Mouse (Mus musculus): ENCODE results near the gene Thsd4. TPM values are rescaled to one million over a fixed set of nuclear protein-coding genes. Genes with fewer than 3 reads are reported as not detected.
"Not testable (repeated sequence)": the region's sequence is repeated elsewhere in the genome, so short reads cannot be mapped to it uniquely, and the experiment has no call there.

Gene Thsd4
- polyA plus RNA-seq, 1 experiment from 2014 or later: 6.4 TPM

DNA sequence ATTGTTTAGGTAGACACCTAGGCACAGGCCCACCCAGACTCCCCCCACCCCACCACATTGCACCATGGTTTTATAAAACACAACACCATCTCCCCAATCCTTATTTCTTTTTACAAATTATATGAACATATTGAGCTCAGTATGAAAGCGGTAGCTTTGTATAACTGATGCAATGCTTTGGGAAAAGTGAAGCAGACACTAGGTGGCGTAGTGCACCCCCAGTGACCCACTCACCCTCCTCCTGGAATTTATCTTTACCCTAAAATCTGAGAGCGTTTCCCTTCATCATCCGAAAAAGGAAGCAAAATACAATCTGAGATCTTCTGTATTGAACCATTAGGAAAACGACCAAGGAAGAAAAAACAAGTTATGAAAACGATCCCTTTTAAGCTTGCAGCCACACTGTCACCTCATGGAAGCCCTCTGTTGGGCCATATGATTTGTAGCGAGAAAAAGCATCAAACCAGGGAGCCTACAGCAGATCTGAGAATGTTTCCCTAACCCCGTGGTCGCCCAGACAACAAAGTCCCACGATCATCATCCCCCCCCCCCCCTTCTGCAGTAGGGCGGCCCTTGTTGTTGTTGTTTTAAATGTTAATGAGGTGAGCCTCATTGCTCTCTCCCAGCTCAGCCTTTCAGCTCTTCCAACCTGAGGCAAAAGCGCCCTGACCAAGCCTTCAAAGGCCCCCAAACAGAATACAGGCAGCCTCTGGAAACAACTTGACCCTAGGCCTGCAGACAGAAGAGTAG lies 246.3 kb downstream of the Thsd4 start:
- Histone ChIP-seq H3K4me1 (replicated peaks; ENCODE audit: control insufficient read depth, insufficient read depth, low read length) (peaks cover 13% of the 10 kb centered on the region; the same call in 1 of the 2 replicates), H3K27ac (peak overlapping the region; percentile 32; the same call in 1 of the 2 replicates), H3K9me3 (ENCODE audit: control insufficient read depth, low read length) (no peaks in the 10 kb centered on the region), H3K36me3 (replicated peaks; ENCODE audit: control insufficient read depth, insufficient read depth) (no peaks in the 10 kb centered on the region), H3K4me3 (replicated peaks; ENCODE audit: low read length) (no peak overlapping the region), H3K4me2 (replicated peaks) (no peak overlapping the region), H3K9ac (no peak overlapping the region), H3K27me3 (ENCODE audit: control insufficient read depth, insufficient read depth, low read length) (no peaks in the 10 kb centered on the region)
- 5% methylated on average over 12 of the region's 12 CpGs for WGBS
- DNase-seq (ENCODE audit: low spot score): peak; percentile 64
- no peak for ATAC-seq (ENCODE audit: low FRiP score)

DNA sequence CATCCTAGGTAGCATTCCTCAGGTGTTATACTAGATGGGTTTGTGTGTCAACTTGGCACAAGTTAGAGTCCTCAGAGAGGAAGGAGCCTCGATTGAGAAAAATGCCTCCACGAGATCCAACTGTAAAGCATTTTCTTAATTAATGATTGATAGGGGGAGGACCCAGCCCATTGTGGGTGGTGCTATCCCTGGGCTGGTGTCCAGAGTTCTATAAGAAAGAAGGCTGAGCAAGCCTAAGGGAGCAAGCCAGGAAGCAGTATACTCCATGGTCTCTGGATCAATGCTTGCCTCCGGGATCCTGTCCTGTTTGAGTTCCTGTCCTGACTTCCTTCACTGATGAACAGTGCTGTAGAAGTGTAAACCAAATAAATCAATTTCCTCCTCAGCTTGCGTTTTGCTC lies 247.3 kb downstream of the Thsd4 start:
- H3K4me2 ChIP-seq (replicated peaks): no peak overlapping the region
- no peaks in the 10 kb centered on the region for H3K9me3 ChIP-seq (ENCODE audit: control insufficient read depth, low read length)
- no peak for DNase-seq (ENCODE audit: low spot score)
- no peak overlapping the region for H3K4me3 ChIP-seq (replicated peaks; ENCODE audit: low read length)
- no peaks in the 10 kb centered on the region for H3K36me3 ChIP-seq (replicated peaks; ENCODE audit: control insufficient read depth, insufficient read depth)
- H3K27me3 ChIP-seq (ENCODE audit: control insufficient read depth, insufficient read depth, low read length): no peaks in the 10 kb centered on the region
- no peak overlapping the region for H3K9ac ChIP-seq
- peaks cover 13% of the 10 kb centered on the region; the same call in 1 of the 2 replicates for H3K4me1 ChIP-seq (replicated peaks; ENCODE audit: control insufficient read depth, insufficient read depth, low read length)
- WGBS: 68% methylated on average over 4 of the region's 4 CpGs
- no peak for ATAC-seq (ENCODE audit: low FRiP score)
- no peak overlapping the region for H3K27ac ChIP-seq

DNA sequence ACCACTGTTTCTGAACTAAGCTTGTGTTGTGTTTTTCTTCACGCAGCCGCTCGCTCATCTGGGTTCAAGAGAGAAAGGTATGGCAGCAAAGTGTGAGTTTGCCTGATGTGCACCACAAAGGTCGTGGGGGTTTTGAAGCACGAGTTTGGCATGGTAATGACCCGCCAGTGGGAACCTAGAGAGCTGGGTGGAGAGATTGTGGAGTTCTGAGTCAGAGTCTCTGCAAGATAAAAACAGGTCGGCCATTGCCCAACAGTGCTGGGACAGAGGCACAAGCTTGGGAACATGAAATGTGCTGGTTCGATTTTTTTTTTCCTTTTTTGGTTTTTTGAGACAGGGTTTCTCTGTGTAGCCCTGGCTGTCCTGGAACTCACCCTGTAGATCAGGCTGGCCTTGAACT lies 249.5 kb downstream of the Thsd4 start:
- not testable (repeated sequence) for H3K4me3 ChIP-seq (replicated peaks; ENCODE audit: low read length); DNase-seq (ENCODE audit: low spot score); H3K4me2 ChIP-seq (replicated peaks); H3K27me3 ChIP-seq (ENCODE audit: control insufficient read depth, insufficient read depth, low read length); H3K9me3 ChIP-seq (ENCODE audit: control insufficient read depth, low read length); H3K36me3 ChIP-seq (replicated peaks; ENCODE audit: control insufficient read depth, insufficient read depth); H3K9ac ChIP-seq; ATAC-seq (ENCODE audit: low FRiP score); H3K27ac ChIP-seq
- WGBS: 91% methylated on average over 8 of the region's 8 CpGs
- H3K4me1 ChIP-seq (replicated peaks; ENCODE audit: control insufficient read depth, insufficient read depth, low read length): peaks cover 17% of the 10 kb centered on the region; the same call in 1 of the 2 replicates

DNA sequence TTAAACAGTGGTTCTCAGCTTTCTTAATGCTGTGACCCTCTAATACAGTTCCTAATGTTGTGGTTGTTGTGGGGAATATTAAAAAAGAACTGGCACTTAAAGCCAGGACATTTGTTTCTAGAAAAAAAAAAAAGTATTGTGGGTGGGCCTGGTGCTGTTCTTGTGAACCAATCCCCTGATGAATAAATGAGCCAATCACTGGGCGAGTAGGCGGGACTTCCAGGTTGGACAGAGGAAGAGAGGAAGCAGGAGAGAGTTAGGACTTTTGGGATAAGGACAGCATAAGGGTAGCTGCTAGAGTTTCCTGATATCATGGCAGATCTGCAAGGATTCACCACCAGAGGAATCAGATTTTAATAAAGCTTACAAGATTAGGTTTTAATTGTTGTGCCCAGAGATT lies 249.9 kb downstream of the Thsd4 start:
- no peak overlapping the region for H3K4me3 ChIP-seq (replicated peaks; ENCODE audit: low read length)
- H3K9ac ChIP-seq: no peak overlapping the region
- H3K27me3 ChIP-seq (ENCODE audit: control insufficient read depth, insufficient read depth, low read length): no peaks in the 10 kb centered on the region
- H3K9me3 ChIP-seq (ENCODE audit: control insufficient read depth, low read length): no peaks in the 10 kb centered on the region
- H3K36me3 ChIP-seq (replicated peaks; ENCODE audit: control insufficient read depth, insufficient read depth): no peaks in the 10 kb centered on the region
- no peak overlapping the region for H3K27ac ChIP-seq
- DNase-seq (ENCODE audit: low spot score) (no peak), ATAC-seq (ENCODE audit: low FRiP score) (no peak)
- 90% methylated on average over 2 of the region's 2 CpGs for WGBS
- H3K4me1 ChIP-seq (replicated peaks; ENCODE audit: control insufficient read depth, insufficient read depth, low read length): peaks cover 21% of the 10 kb centered on the region; the same call in 1 of the 2 replicates
- no peak overlapping the region for H3K4me2 ChIP-seq (replicated peaks)

DNA sequence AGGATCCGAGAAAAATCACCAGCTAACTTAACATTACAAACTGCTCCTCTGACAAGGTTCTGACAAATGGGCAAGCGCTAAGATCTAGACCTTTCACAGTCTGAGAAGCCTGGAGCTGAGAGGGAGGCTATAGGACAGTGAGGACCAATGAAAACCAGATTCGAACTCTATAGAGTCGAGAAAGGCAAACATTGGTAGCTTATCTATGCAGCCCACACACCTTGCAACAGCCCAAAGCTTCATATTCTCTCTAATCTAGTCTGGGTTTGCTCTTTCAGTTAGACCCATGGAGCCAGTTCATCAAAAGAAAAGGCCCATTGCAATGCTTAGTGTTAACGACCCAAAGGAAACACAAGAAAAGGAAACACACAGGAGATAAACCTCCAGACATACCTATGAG lies 252.0 kb downstream of the Thsd4 start:
- H3K4me2 ChIP-seq (replicated peaks): no peak overlapping the region

DNA sequence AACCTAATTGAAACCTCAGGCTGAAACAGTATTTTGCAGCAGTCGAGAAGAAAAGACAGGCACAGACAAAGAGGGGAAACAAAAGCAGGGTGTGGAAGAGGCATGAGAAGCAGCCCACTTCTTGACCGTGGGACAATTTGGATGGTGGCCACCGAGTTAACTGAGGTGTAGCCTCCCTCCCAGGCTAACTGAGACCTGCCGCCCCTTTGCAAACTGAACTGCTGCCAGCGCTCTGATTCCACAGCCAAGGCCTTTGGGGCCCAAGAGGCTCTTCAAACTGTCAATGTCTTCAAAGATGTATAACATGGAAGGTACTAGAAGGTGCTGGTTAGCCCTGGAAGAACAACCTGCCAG lies 254.6 kb downstream of the Thsd4 start:
- H3K9ac ChIP-seq: no peak overlapping the region
- no peak overlapping the region for H3K4me2 ChIP-seq (replicated peaks)
- no peak for DNase-seq (ENCODE audit: low spot score)
- ATAC-seq (ENCODE audit: low FRiP score): no peak
- H3K4me1 ChIP-seq (replicated peaks; ENCODE audit: control insufficient read depth, insufficient read depth, low read length): peaks cover 19% of the 10 kb centered on the region
- WGBS: 27% methylated on average over 5 of the region's 5 CpGs
- H3K4me3 ChIP-seq (replicated peaks; ENCODE audit: low read length): no peak overlapping the region
- H3K27ac ChIP-seq: peak overlapping the region; percentile 45
- no peaks in the 10 kb centered on the region for H3K9me3 ChIP-seq (ENCODE audit: control insufficient read depth, low read length)
- no peaks in the 10 kb centered on the region for H3K27me3 ChIP-seq (ENCODE audit: control insufficient read depth, insufficient read depth, low read length)
- H3K36me3 ChIP-seq (replicated peaks; ENCODE audit: control insufficient read depth, insufficient read depth): no peaks in the 10 kb centered on the region

More for the DNA sequence above, 252.0 kb downstream of the Thsd4 start:
- peaks cover 16% of the 10 kb centered on the region for H3K4me1 ChIP-seq (replicated peaks; ENCODE audit: control insufficient read depth, insufficient read depth, low read length)
- no peak overlapping the region for H3K27ac ChIP-seq
- 90% methylated on average over 5 of the region's 5 CpGs for WGBS
- no peaks in the 10 kb centered on the region for H3K36me3 ChIP-seq (replicated peaks; ENCODE audit: control insufficient read depth, insufficient read depth)
- H3K9ac ChIP-seq: no peak overlapping the region
- ATAC-seq (ENCODE audit: low FRiP score) (no peak), DNase-seq (ENCODE audit: low spot score) (no peak)
- H3K27me3 ChIP-seq (ENCODE audit: control insufficient read depth, insufficient read depth, low read length): no peaks in the 10 kb centered on the region
- H3K4me3 ChIP-seq (replicated peaks; ENCODE audit: low read length): no peak overlapping the region
- H3K9me3 ChIP-seq (ENCODE audit: control insufficient read depth, low read length): no peaks in the 10 kb centered on the region

DNA sequence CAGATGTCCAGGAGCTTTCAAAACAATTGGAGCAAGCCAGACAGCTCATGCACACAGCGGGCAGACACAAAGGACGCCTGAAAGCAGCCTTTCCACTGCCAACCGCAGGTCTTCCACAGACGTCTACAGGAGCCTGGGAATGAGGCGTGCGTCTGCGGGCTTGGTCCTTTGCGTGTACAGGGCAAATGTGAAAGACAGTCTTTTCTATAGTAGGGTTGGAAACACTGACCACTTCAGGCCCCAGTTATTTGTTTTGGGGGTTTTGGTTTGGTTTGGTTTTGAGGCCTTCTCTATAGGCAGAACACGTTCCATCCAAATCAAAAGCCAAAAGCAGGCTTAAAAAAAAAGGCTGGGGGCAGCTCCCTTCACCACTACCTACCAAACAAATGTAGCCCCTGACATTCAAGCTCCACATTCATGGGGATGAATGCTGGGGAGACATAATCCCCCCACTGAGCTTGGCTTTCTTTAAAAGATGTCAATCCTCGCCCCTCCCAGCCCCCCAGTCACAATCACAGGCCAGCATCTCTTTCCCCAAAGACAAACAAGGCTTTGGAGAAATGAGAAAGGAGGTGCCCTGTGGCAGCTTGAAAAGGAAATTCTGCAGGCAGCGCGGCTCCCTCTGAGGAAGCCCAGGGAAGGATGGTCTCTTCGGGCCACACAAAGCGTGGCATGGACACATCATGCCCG lies 255.1 kb downstream of the Thsd4 start:
- no peaks in the 10 kb centered on the region for H3K9me3 ChIP-seq (ENCODE audit: control insufficient read depth, low read length)
- WGBS: 21% methylated on average over 15 of the region's 15 CpGs
- H3K36me3 ChIP-seq (replicated peaks; ENCODE audit: control insufficient read depth, insufficient read depth): no peaks in the 10 kb centered on the region
- H3K4me1 ChIP-seq (replicated peaks; ENCODE audit: control insufficient read depth, insufficient read depth, low read length): peaks cover 19% of the 10 kb centered on the region
- DNase-seq (ENCODE audit: low spot score) (no peak), ATAC-seq (ENCODE audit: low FRiP score) (peak; percentile 84; the same call in 1 of the 2 replicates)
- no peaks in the 10 kb centered on the region for H3K27me3 ChIP-seq (ENCODE audit: control insufficient read depth, insufficient read depth, low read length)
- H3K4me3 ChIP-seq (replicated peaks; ENCODE audit: low read length): no peak overlapping the region
- H3K9ac ChIP-seq: no peak overlapping the region
- H3K27ac ChIP-seq: peak overlapping the region; percentile 45
- H3K4me2 ChIP-seq (replicated peaks): no peak overlapping the region

DNA sequence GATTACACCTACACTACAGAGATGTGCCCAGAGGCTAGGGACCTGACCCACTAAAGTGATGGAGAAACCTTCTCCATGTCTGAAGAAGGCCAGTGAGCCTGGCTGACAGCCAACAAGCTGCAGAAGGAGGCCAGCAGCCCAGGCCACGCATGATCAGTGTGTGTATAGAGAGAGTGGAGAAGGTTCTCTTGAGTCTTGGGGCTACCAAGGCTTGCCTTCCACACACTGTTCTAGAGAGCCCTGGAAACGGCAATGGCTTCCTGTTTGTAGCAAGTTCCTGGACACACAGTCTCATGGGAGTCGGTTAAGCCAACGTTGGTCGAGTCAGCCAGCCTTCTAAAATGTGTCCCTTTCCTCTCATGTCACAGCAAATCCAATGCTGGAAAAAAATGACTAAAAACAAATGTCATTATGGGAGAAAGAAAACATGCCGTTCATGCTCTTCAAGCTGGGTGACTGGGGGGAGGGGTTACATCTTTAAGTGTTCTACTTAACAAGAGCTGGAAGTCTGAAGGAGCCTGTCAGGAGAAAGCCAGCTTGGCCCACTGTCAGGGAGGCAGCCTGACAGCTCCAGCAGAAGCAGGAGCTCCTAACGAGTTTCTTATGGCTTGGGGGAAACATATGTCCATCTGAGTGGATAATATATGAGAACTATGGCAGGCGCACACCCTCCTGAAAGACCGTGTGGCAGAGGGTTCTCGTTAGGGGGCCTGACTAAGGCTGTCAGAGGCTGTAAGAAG lies 257.1 kb downstream of the Thsd4 start:
- no peaks in the 10 kb centered on the region for H3K36me3 ChIP-seq (replicated peaks; ENCODE audit: control insufficient read depth, insufficient read depth)
- DNase-seq (ENCODE audit: low spot score) (no peak), ATAC-seq (ENCODE audit: low FRiP score) (no peak)
- no peaks in the 10 kb centered on the region for H3K9me3 ChIP-seq (ENCODE audit: control insufficient read depth, low read length)
- H3K4me3 ChIP-seq (replicated peaks; ENCODE audit: low read length): no peak overlapping the region
- 60% methylated on average over 10 of the region's 10 CpGs for WGBS
- peaks cover 19% of the 10 kb centered on the region for H3K4me1 ChIP-seq (replicated peaks; ENCODE audit: control insufficient read depth, insufficient read depth, low read length)
- H3K27ac ChIP-seq: no peak overlapping the region
- H3K9ac ChIP-seq: no peak overlapping the region
- H3K4me2 ChIP-seq (replicated peaks): no peak overlapping the region
- H3K27me3 ChIP-seq (ENCODE audit: control insufficient read depth, insufficient read depth, low read length): no peaks in the 10 kb centered on the region

DNA sequence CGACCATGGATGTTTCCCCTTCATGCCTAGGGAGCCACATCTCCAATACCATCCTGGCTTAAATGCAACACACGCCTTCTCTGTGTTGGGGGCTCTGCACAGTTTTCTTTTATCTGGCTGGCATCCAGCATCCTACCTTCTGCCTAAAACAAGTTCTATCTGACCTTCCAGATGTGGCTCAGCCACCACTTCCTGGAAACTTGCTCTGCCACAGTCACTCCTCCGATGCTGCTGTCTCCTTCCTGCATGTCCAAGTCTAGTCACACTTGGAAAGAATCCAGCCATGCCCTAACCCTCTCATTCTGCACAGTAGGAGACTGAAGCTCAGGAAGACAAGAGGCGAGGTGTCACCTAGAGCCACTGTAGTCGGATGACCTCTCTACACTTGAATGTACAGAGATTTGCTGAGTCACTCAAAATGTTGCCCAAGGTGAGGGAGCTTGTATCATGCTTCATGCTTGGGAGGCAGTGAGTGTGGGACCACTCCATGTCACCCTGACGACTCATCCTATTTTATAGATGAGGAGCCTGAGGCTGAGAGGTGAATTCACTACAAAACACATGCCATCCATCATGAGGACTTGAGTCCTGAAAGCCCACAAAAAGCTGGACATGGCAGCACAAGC lies 259.2 kb downstream of the Thsd4 start:
- no peak for ATAC-seq (ENCODE audit: low FRiP score)
- 82% methylated on average over 6 of the region's 6 CpGs for WGBS

More for the DNA sequence above, 259.2 kb downstream of the Thsd4 start:
- Histone ChIP-seq H3K9me3 (ENCODE audit: control insufficient read depth, low read length) (no peaks in the 10 kb centered on the region), H3K4me3 (replicated peaks; ENCODE audit: low read length) (no peak overlapping the region), H3K4me2 (replicated peaks) (no peak overlapping the region), H3K9ac (no peak overlapping the region), H3K36me3 (replicated peaks; ENCODE audit: control insufficient read depth, insufficient read depth) (no peaks in the 10 kb centered on the region), H3K27ac (no peak overlapping the region), H3K4me1 (replicated peaks; ENCODE audit: control insufficient read depth, insufficient read depth, low read length) (peaks cover 17% of the 10 kb centered on the region), H3K27me3 (ENCODE audit: control insufficient read depth, insufficient read depth, low read length) (no peaks in the 10 kb centered on the region)
- DNase-seq (ENCODE audit: low spot score): no peak

Measured in hindbrain, embryonic 14.5 days (tissue).